In genomic region chr15:8767624-8768571, GRCm38 (mm10) we compare ENCODE assay signal across 1 mouse cellular context.
TF ChIP-seq lines count a peak whose summit lies in the region.

No protein-coding gene starts in this region.

TF ChIP-seq in MEL, 35 proteins besides CTCF, POLR2A, EP300 and RAD21 (continued from another document):
- TF ChIP-seq NRF1 (IDR thresholded peaks at IDR 0.05; ENCODE audit: insufficient read depth, low read depth, low read length, poor library complexity, severe bottlenecking) (no peak), USF2 (IDR thresholded peaks at IDR 0.05; ENCODE audit: borderline replicate concordance in 1 of 2, insufficient read depth in 1 of 2, low read depth in 1 of 2, low read length in 2 of 2) (peak in 1 of 2 experiments; percentile 35; a peak in 1 of 4 replicates), ELF1 (IDR thresholded peaks at IDR 0.05; ENCODE audit: low read depth, low read length) (0 out of 2 replicates have a peak, but pooled peaks have one; percentile 26), TAL1 (IDR thresholded peaks at IDR 0.05; ENCODE audit: low read length) (peak; percentile 89), BHLHE40 (IDR thresholded peaks at IDR 0.05; ENCODE audit: borderline replicate concordance, low read depth, low read length) (peak; percentile 77), POLR2AphosphoS5 (IDR thresholded peaks at IDR 0.05; ENCODE audit: borderline replicate concordance, low read depth, low read length) (no peak), HCFC1 (IDR thresholded peaks at IDR 0.05; ENCODE audit: low read depth, low read length) (peak; percentile 30; the same call in 1 of the 2 replicates), E2F4 (IDR thresholded peaks at IDR 0.05; ENCODE audit: borderline replicate concordance, low read depth, low read length) (0 out of 2 replicates have a peak, but pooled peaks have one; percentile 50)
TF ChIP-seq in MEL: peak in this region for 24.
